Mouse (Mus musculus) left cerebral cortex, adult 2 months (tissue): ENCODE data around the gene Dlg3. TPM values are rescaled to one million over a fixed set of nuclear protein-coding genes. Genes with fewer than 3 reads are reported as not detected.

Experiments
- DNase-seq, 2 experiments: peaks; one replicate each; pipeline ENCODE4 v3.0.0; 2021 to 2022; ENCODE audit warnings: low spot score in 2 of 2, mixed read lengths in 1 of 2; ENCODE audit errors: extremely low spot score in 1 of 2
- H3K27ac ChIP-seq: fragments of 200-600 bp; 2 replicates; pipeline ENCODE4 v1.8.1; 2022
- H3K4me3 ChIP-seq: fragments of 200-600 bp; 2 replicates; pipeline ENCODE4 v1.8.1; 2022
- CTCF ChIP-seq: fragments of 200-600 bp; IDR thresholded peaks from 2 replicates; pipeline ENCODE4 v1.8.1; 2022; ENCODE audit warnings: antibody characterized with exemption, mild to moderate bottlenecking, moderate library complexity
- intact Hi-C: fragments of 180-260 bp; cut with DNase I; formaldehyde crosslinking; loops from one replicate; pipeline ENCODE4 v1.15.1; 2025
- total RNA-seq, 2 experiments: library from RNA; stranded (reverse); gene quantifications; 2 replicates each; pipeline ENCODE4 v1.2.3; 2021

The Dlg3 gene
- total RNA-seq, 2 experiments from 2014 or later, result 134 to 143 TPM

- peak overlapping the region; percentile 64; the same call in 1 of the 2 replicates for H3K27ac ChIP-seq
- peak overlapping the region; percentile 65 for H3K4me3 ChIP-seq
- intact Hi-C loops, result no loop called here
- no peak for TF ChIP-seq CTCF
- peak in 1 of 2 experiments; percentile 17 for DNase-seq
These were observed 1.8 kb downstream of the Dlg3 start for GRCm38 (mm10) chrX:100769281-100769680.

DNA sequence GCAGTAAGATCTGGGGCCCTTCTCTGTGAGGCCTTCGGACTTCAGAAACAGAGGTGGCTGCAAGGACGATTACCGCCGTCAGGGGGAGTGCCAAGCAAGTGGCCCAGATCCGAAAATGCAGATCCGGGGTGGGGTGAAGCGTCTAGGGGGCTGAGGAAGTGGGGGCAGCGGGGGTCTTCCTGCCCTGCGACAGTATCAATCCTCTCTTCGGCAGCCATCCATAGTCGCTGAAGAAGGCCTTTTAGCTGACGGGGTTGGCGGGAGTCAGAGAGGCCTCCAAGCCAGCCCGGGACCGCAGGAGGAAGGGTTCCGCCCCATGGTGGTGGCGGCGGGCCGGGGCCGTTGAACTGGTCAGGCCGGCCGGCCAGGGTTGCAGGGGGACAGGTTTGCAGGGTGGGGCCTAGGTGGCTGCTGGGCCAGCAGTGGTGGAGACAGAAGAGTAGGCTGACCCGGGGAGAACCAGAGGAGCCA lies 6.9 kb downstream of the Dlg3 start:
- peak overlapping the region; percentile 28; the same call in 1 of the 2 replicates for H3K27ac ChIP-seq
- intact Hi-C loops, result loop anchor here (10.0 kb wide), 1 partner anchor 170 kb away; no protein-coding TSS in a partner anchor
- DNase-seq, result peak in 1 of 2 experiments; percentile 30

DNA sequence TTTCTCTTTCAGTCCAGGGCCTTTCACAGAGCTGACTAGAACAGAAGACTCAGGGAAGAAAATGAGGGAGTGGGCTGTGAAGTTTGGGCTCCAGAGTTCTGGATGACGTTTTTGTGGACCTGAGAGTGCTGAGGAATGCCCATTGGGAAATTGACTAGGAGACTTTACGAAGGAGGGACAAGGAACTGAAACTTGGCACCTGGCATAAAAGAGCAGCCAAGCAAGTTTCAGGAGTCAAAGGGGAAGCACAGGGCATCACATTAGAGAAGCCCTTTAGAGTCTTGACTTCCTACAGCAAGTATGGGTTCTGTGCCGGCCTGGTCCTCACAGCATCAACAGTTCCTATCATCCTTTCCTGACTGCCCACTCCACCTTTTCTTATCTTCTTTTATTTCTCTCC lies 7.9 kb downstream of the Dlg3 start:
- intact Hi-C loops, result loop anchor here (10.0 kb wide), 1 partner anchor 169 kb away; no protein-coding TSS in a partner anchor
- DNase-seq, result no peak
- Histone ChIP-seq H3K27ac (no peak overlapping the region), H3K4me3 (no peak overlapping the region)
- TF ChIP-seq CTCF, result no peak

More for the DNA sequence above, 6.9 kb downstream of the Dlg3 start:
- peak; percentile 53 for TF ChIP-seq CTCF
- H3K4me3 ChIP-seq, result peak overlapping the region; percentile 39

DNA sequence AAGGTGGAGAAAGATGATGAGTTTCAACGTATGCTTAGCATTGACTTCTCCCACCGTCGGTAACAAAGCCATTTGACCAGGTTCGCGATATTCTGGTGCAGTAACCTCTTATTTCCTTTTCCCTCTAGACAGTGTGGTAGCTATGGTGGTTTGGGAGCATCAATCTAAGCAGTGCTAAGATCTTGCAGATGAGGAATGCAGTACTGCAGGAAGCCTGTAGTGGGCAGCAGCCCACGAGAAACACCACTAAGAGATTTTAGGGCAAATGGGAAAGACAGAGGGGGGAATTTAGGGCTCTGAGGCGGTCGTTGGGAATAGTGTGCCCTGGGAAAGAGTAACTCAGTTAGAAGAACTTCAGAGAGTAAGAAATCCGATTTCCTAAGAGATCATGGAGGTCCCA lies 9.0 kb downstream of the Dlg3 start:
- TF ChIP-seq CTCF, result peak; percentile 81
- peak overlapping the region; percentile 44; the same call in 1 of the 2 replicates for H3K27ac ChIP-seq
- intact Hi-C loops, result loop anchor here (10.0 kb wide), 1 partner anchor 168 kb away; no protein-coding TSS in a partner anchor
- DNase-seq, result peak in 1 of 2 experiments; percentile 47
- peak overlapping the region; percentile 18 for H3K4me3 ChIP-seq

DNA sequence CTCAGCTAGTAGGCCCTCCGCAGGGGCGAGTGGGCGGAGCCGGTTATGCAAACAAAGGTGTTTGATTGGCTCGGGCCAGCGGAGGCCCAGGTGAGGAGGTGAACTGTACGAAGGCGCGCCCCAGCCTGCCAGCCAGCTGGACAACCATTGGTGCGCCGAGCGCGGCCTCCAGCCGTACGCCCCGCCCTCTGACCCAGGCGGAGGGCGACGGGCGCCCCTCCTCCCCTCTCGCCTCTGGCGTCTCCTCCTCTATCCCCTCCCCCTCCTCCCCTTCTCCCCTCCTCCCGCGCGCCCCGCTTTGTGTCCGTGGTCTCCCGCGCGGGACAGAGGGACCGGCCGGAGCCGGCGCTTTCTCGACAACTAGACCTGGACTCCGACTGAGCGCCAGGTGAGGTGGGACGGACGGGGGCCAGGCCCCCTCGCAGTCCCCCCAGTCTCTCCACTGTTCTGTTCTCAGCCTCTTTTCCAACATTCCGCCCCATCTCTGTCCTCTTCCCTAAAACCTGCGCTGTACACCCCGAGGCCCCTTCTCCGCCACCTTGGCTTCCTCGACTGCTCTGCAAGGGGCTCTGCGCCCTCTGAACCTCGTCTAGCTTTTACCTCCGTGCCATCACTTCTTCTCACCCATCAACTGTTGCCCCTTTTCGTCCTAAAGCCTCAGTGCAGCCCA lies 9.6 kb downstream of the Dlg3 start:
- Histone ChIP-seq H3K27ac (peak overlapping the region; percentile 44; the same call in 1 of the 2 replicates), H3K4me3 (peak overlapping the region; percentile 18)
- intact Hi-C loops, result loop anchor here (10.0 kb wide), 1 partner anchor 168 kb away; no protein-coding TSS in a partner anchor
- TF ChIP-seq CTCF, result no peak
- peak in 1 of 2 experiments; percentile 27 for DNase-seq

DNA sequence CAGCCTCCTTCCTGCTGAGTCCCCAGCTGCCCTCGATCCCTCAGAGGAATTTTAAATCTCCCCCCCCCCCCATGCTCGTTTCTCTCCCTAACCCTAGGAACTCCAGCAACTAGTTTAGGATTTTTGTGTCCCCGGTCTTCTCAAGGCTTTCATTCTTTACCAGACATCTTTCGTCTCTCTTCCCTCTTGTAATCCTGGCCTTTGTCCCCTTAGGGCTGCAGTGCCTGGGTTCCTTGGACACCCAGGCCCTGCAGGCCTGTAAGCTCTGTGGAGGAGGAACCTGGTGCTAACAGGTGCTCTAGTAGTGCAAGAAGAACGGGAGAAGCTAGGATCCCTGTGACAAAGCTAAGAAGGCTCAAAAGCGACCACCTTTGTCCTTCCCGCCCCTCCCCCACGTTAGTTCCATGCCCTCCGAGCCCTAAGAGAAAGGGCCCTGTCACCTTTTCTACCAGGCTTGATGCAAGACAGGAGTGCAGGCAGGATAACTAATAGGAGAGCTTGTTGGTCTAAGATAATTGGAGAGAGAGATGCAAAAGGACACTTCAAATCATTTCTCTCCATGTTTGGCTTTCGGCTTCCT lies 10.2 kb downstream of the Dlg3 start:
- Histone ChIP-seq H3K27ac (no peak overlapping the region), H3K4me3 (no peak overlapping the region; the same call in 1 of the 2 replicates)
- no peak for DNase-seq
- intact Hi-C loops, result loop anchor here (10.0 kb wide), 1 partner anchor 167 kb away; no protein-coding TSS in a partner anchor
- TF ChIP-seq CTCF, result no peak

DNA sequence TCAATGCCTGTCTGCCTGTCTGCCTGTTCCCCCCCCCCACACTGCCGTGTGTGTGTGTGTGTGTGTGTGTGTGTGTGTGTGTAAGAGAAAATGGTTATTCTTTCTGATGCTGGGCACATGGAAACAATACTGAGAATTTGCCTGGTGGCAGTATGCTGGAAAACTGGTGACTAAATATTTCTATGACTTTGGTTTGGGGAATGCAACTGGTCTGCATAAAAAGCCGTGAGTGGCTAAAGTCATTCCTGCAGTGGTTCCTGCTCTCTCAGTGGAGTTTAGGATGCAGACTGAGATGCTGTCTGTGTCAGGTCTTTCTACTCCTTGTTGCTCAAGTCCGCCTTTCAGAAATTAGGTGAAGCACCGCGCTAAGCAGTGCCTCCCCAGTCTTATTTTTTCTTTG lies 10.9 kb downstream of the Dlg3 start:
- DNase-seq, result no peak
- no peak overlapping the region for H3K27ac ChIP-seq
- TF ChIP-seq CTCF, result no peak
- intact Hi-C loops, result loop anchor here (10.0 kb wide), 1 partner anchor 166 kb away; no protein-coding TSS in a partner anchor
- H3K4me3 ChIP-seq, result no peak overlapping the region

DNA sequence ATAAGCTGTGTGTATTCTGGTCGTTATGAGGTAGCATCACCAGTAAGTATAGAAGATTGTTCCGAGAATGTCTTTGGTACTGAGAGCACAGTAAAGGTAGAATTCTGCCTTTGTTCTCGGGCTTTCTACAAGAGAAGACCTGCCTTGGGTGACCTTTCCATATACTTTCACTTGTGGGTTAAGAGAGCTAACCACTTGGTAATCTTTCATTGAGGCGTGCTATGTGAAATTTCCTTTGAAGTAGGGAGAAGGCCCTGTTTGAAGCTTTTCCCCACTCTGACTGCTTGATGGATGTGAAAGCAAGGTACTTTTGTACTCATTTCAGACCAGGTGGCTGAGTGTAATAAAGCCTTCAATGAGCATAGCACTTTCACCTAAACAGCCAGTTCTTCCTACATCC lies 21.8 kb downstream of the Dlg3 start:
- intact Hi-C loops, result no loop called here
- no peak for TF ChIP-seq CTCF

GRCm38 (mm10) chrX:100796041-100796740 lies 28.7 kb downstream of the Dlg3 start:
- no peak for DNase-seq
- intact Hi-C loops, result no loop called here
- H3K4me3 ChIP-seq, result no peak overlapping the region
- TF ChIP-seq CTCF, result no peak
- H3K27ac ChIP-seq, result peak overlapping the region; percentile 51

More for the DNA sequence above, 21.8 kb downstream of the Dlg3 start:
- Histone ChIP-seq H3K27ac (no peak overlapping the region), H3K4me3 (no peak overlapping the region)
- no peak for DNase-seq

DNA sequence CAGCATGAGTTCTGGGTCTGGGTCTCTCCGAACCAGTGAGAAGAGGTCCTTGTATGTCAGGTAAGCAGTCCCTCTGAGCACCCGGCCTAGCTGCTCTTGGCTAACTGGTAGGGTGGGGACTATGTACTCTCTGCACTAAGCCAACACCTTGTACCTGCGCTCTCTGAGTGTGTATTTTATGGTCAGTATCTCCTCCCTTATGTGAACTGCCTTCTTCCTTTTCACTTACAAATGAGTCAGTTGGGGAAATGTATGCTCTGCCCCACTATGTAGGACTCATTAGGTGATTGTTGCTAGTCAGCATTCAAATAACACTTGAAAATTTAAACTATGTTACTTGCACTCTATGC lies 29.2 kb downstream of the Dlg3 start:
- no peak overlapping the region for H3K4me3 ChIP-seq
- H3K27ac ChIP-seq, result no peak overlapping the region; the same call in 1 of the 2 replicates
- no peak for TF ChIP-seq CTCF
- no peak for DNase-seq
- intact Hi-C loops, result no loop called here

- Histone ChIP-seq H3K27ac (peak overlapping the region; percentile 66), H3K4me3 (no peak overlapping the region)
- no peak for DNase-seq
- no peak for TF ChIP-seq CTCF
- intact Hi-C loops, result no loop called here
These were observed 29.8 kb downstream of the Dlg3 start for GRCm38 (mm10) chrX:100797370-100797769.
